Mouse (Mus musculus) forebrain, embryonic 14.5 days (tissue): Measurements from ENCODE around the gene Arsa. TPM values are rescaled to one million over a fixed set of nuclear protein-coding genes. Genes with fewer than 3 reads are reported as not detected.

ENCODE experiments used
- ATAC-seq: fragments of 200-750 bp; cut with Nextera tagmentation; 2 replicates; pipeline ENCODE4 v1.8.0; 2017; ENCODE audit warnings: mild to moderate bottlenecking, moderate library complexity
- DNase-seq: peaks from one replicate; pipeline ENCODE4 v3.0.0-alpha.2; 2015; ENCODE audit warnings: low spot score
- H3K27ac ChIP-seq: fragments of 300-500 bp; sonication (generic); 2 replicates; pipeline ENCODE4 v1.5.1; 2014; ENCODE audit warnings: low read depth, mild to moderate bottlenecking, control low read depth, low read length, moderate library complexity
- H3K27me3 ChIP-seq: fragments of 300-500 bp; sonication (generic); replicated peaks from 2 replicates; pipeline ENCODE4 v1.6.1; 2014; ENCODE audit warnings: low read length, control low read depth, mixed read lengths; ENCODE audit not compliant: control insufficient read depth, insufficient read depth
- H3K36me3 ChIP-seq: fragments of 300-500 bp; sonication (generic); 2 replicates; pipeline ENCODE4 v1.6.1; 2014; ENCODE audit warnings: low read length, control low read depth; ENCODE audit not compliant: control insufficient read depth, insufficient read depth
- H3K4me1 ChIP-seq: fragments of 300-500 bp; sonication (generic); 2 replicates; pipeline ENCODE4 v1.6.1; 2014; ENCODE audit warnings: antibody characterized with exemption, low read length, control low read depth; ENCODE audit not compliant: control insufficient read depth, insufficient read depth
- H3K4me2 ChIP-seq: fragments of 300-500 bp; sonication (generic); 2 replicates; pipeline ENCODE4 v1.6.1; 2014; ENCODE audit warnings: mild to moderate bottlenecking, control low read depth, low read length
- H3K4me3 ChIP-seq: fragments of 300-500 bp; sonication (generic); 2 replicates; pipeline ENCODE4 v1.5.1; 2014; ENCODE audit warnings: low read depth, low read length, control low read depth
- H3K9ac ChIP-seq: fragments of 300-500 bp; sonication (generic); 2 replicates; pipeline ENCODE4 v1.6.1; 2014; ENCODE audit warnings: mild to moderate bottlenecking, low read length, control low read depth, moderate library complexity
- H3K9me3 ChIP-seq: fragments of 300-500 bp; sonication (generic); replicated peaks from 2 replicates; pipeline ENCODE4 v1.6.1; 2016; ENCODE audit warnings: low read length, control low read depth, mixed read lengths; ENCODE audit not compliant: control insufficient read depth
- WGBS: fragments of 180-500 bp; shearing (Covaris S2); extraction: QIAGEN DNeasy Blood & Tissue Kit; methylation state at CpG from one replicate; pipeline ENCODE4 v1.1.7; 2014; 5-methylcytosine and 5-hydroxymethylcytosine counted together
- polyA plus RNA-seq: library from polyadenylated mRNA; unstranded; fragments of >200 nt; fragmentation: Nextera tagmentation; extraction: Ambion mirVana; gene quantifications from 2 replicates; pipeline ENCODE4 v1.2.1, GENCODE M21; 2014

Gene Arsa
- polyA plus RNA-seq, 1 experiment from 2014 or later = 14.0 TPM

DNA sequence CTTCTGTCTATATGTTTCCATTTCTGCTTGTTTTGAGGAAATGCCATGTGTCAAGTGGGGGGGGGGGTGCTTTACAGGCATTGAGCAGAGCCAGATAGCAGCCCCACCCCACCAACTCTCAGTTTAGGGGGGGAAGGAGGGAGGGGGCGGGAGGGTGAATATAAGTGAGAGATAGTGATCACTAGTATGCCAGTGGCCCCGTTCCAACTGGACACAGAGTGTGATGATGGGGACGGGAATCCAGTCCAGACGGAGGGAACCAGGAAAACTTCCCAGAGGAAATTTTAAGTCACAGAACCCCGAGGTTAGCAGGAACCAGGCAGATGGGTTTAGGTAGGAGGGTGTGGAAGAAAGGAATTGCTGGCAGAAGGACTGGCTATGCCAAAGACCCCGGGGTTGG lies 21.6 kb downstream of the Arsa start:
- Histone ChIP-seq H3K9me3 (no peaks in the 10 kb centered on the region), H3K9ac (peak overlapping the region; percentile 86; the same call in 1 of the 2 replicates), H3K27ac (no peak overlapping the region), H3K36me3 (peaks cover 43% of the 10 kb centered on the region), H3K4me3 (peak overlapping the region; percentile 76), H3K4me1 (peaks cover 18% of the 10 kb centered on the region), H3K27me3 (no peaks in the 10 kb centered on the region), H3K4me2 (peak overlapping the region; percentile 76)
- 87% methylated on average over 6 of the region's 6 CpGs for WGBS
- no peak for ATAC-seq
- DNase-seq = no peak

- peak; percentile 33; the same call in 1 of the 2 replicates for ATAC-seq
- WGBS = 12% methylated on average over 6 of the region's 6 CpGs
- H3K27me3 ChIP-seq = no peaks in the 10 kb centered on the region
- peak overlapping the region; percentile 86 for H3K9ac ChIP-seq
- H3K36me3 ChIP-seq = peaks cover 36% of the 10 kb centered on the region
- H3K27ac ChIP-seq = no peak overlapping the region; the same call in 1 of the 2 replicates
- H3K9me3 ChIP-seq = no peaks in the 10 kb centered on the region
- peaks cover 18% of the 10 kb centered on the region for H3K4me1 ChIP-seq
- H3K4me3 ChIP-seq = peak overlapping the region; percentile 76
- H3K4me2 ChIP-seq = peak overlapping the region; percentile 76
- no peak for DNase-seq
These were observed 22.4 kb downstream of the Arsa start for GRCm38 (mm10) chr15:89454857-89455256.

GRCm38 (mm10) chr15:89453865-89454478 lies 23.3 kb downstream of the Arsa start, which contains the start of gene Mapk8ip2:
Mapk8ip2 (plus strand) TSS chr15:89453913.
- peak within 1 kb of the TSS; percentile 63; the same call in 1 of the 2 replicates for H3K27ac ChIP-seq
- H3K9me3 ChIP-seq = no peaks in the 10 kb centered on the region
- peak; percentile 83 for ATAC-seq
- H3K27me3 ChIP-seq = no peaks in the 10 kb centered on the region
- H3K9ac ChIP-seq = peak within 1 kb of the TSS; percentile 86
- peak within 1 kb of the TSS; percentile 76 for H3K4me3 ChIP-seq
- peak within 1 kb of the TSS; percentile 76 for H3K4me2 ChIP-seq
- peaks cover 18% of the 10 kb centered on the region for H3K4me1 ChIP-seq
- peak; percentile 68 for DNase-seq
- 0% methylated on average over 50 of the region's 53 CpGs for WGBS
- H3K36me3 ChIP-seq = peaks cover 28% of the 10 kb centered on the region

- DNase-seq (peak; percentile 48), ATAC-seq (peak; percentile 70)
- Histone ChIP-seq H3K9ac (peak overlapping the region; percentile 86), H3K4me3 (peak overlapping the region; percentile 76), H3K9me3 (no peaks in the 10 kb centered on the region), H3K27me3 (no peaks in the 10 kb centered on the region), H3K36me3 (peaks cover 20% of the 10 kb centered on the region), H3K4me1 (peaks cover 18% of the 10 kb centered on the region), H3K27ac (peak overlapping the region; percentile 63; the same call in 1 of the 2 replicates), H3K4me2 (peak overlapping the region; percentile 76)
- WGBS = 4% methylated on average over 24 of the region's 24 CpGs
These were observed 24.0 kb downstream of the Arsa start for GRCm38 (mm10) chr15:89452906-89453864.

- Histone ChIP-seq H3K27me3 (no peaks in the 10 kb centered on the region), H3K36me3 (no peaks in the 10 kb centered on the region), H3K27ac (no peak overlapping the region), H3K9ac (no peak overlapping the region), H3K4me3 (no peak overlapping the region), H3K4me1 (no peaks in the 10 kb centered on the region), H3K9me3 (no peaks in the 10 kb centered on the region), H3K4me2 (no peak overlapping the region)
- DNase-seq = peak; percentile 59
- ATAC-seq = no peak
- 40% methylated on average over 8 of the region's 8 CpGs for WGBS
These were observed 34.6 kb downstream of the Arsa start for GRCm38 (mm10) chr15:89442486-89443070.

GRCm38 (mm10) chr15:89435878-89436277 lies 41.3 kb downstream of the Arsa start:
- Histone ChIP-seq H3K4me1 (no peaks in the 10 kb centered on the region), H3K4me3 (no peak overlapping the region), H3K27me3 (no peaks in the 10 kb centered on the region), H3K36me3 (no peaks in the 10 kb centered on the region), H3K27ac (no peak overlapping the region), H3K9ac (no peak overlapping the region), H3K9me3 (no peaks in the 10 kb centered on the region), H3K4me2 (no peak overlapping the region)
- ATAC-seq = no peak
- DNase-seq = no peak
- WGBS = 85% methylated on average over 5 of the region's 5 CpGs

- H3K4me3 ChIP-seq = no peak overlapping the region
These were observed 43.1 kb downstream of the Arsa start for GRCm38 (mm10) chr15:89434136-89434535.

GRCm38 (mm10) chr15:89432946-89433345 lies 44.3 kb downstream of the Arsa start:
- no peak overlapping the region for H3K4me3 ChIP-seq
- H3K4me1 ChIP-seq = peaks cover 5% of the 10 kb centered on the region; the same call in 1 of the 2 replicates
- no peaks in the 10 kb centered on the region for H3K36me3 ChIP-seq
- DNase-seq = no peak
- no peak overlapping the region for H3K27ac ChIP-seq
- H3K9ac ChIP-seq = no peak overlapping the region
- no peaks in the 10 kb centered on the region for H3K27me3 ChIP-seq
- WGBS = 78% methylated on average over 4 of the region's 4 CpGs
- no peaks in the 10 kb centered on the region for H3K9me3 ChIP-seq
- no peak for ATAC-seq
- H3K4me2 ChIP-seq = no peak overlapping the region

More at GRCm38 (mm10) chr15:89434136-89434535, 43.1 kb downstream of the Arsa start:
- DNase-seq (no peak), ATAC-seq (no peak)
- H3K27me3 ChIP-seq = no peaks in the 10 kb centered on the region
- H3K36me3 ChIP-seq = no peaks in the 10 kb centered on the region
- 72% methylated on average over 3 of the region's 3 CpGs for WGBS
- no peak overlapping the region for H3K9ac ChIP-seq
- no peak overlapping the region for H3K27ac ChIP-seq
- H3K4me2 ChIP-seq = no peak overlapping the region
- H3K4me1 ChIP-seq = no peaks in the 10 kb centered on the region
- H3K9me3 ChIP-seq = no peaks in the 10 kb centered on the region
